Mouse (Mus musculus): ENCODE measurements around the gene Tada3. TPM values are rescaled to one million over a fixed set of nuclear protein-coding genes. Genes with fewer than 3 reads are reported as not detected.

Gene Tada3
- total and polyA plus RNA-seq, 2 experiments from 2014 or later: 26.2 to 61.8 TPM

GRCm38 (mm10) chr6:113392015-113392386 lies 14.3 kb upstream of the Tada3 start:
- Histone ChIP-seq H3K4me2 (ENCODE audit: low read depth, low read length) (peak overlapping the region; percentile 70), H3K4me1 (ENCODE audit: insufficient read depth, low read length) (no peaks in the 10 kb centered on the region), H3K27ac (peak overlapping the region; percentile 73), H3K9me3 (ENCODE audit: low read length) (0 out of 2 replicates have a peak, but pooled peaks cover 2% of the 10 kb centered on the region), H3K4me3 (ENCODE audit: low read length) (peak overlapping the region; percentile 38), H3K9ac (replicated peaks; ENCODE audit: low read length) (peak overlapping the region; percentile 56), H3K36me3 (ENCODE audit: insufficient read depth, low read length) (peaks cover 21% of the 10 kb centered on the region), H3K27me3 (ENCODE audit: insufficient read depth, low read length) (no peaks in the 10 kb centered on the region)
- no peak for TF ChIP-seq CTCF (IDR thresholded peaks at IDR 0.05; ENCODE audit: low read depth)
- ATAC-seq: peak; percentile 42; the same call in 1 of the 2 replicates
- 23% methylated on average over 10 of the region's 10 CpGs for WGBS
- DNase-seq (ENCODE audit: low spot score): no peak

- H3K9ac ChIP-seq (replicated peaks; ENCODE audit: low read length): no peak overlapping the region
- peaks cover 27% of the 10 kb centered on the region for H3K36me3 ChIP-seq (ENCODE audit: insufficient read depth, low read length)
- no peak for TF ChIP-seq CTCF (IDR thresholded peaks at IDR 0.05; ENCODE audit: low read depth)
- no peaks in the 10 kb centered on the region for H3K27me3 ChIP-seq (ENCODE audit: insufficient read depth, low read length)
- 0 out of 2 replicates have a peak, but pooled peaks cover 2% of the 10 kb centered on the region for H3K9me3 ChIP-seq (ENCODE audit: low read length)
- H3K4me3 ChIP-seq (ENCODE audit: low read length): no peak overlapping the region
- WGBS: 74% methylated on average over 3 of the region's 3 CpGs
- no peaks in the 10 kb centered on the region for H3K4me1 ChIP-seq (ENCODE audit: insufficient read depth, low read length)
- ATAC-seq: no peak
- H3K27ac ChIP-seq: no peak overlapping the region
- DNase-seq (ENCODE audit: low spot score): peak; percentile 26
- H3K4me2 ChIP-seq (ENCODE audit: low read depth, low read length): no peak overlapping the region
These were observed 13.0 kb upstream of the Tada3 start for GRCm38 (mm10) chr6:113390715-113391114.

DNA sequence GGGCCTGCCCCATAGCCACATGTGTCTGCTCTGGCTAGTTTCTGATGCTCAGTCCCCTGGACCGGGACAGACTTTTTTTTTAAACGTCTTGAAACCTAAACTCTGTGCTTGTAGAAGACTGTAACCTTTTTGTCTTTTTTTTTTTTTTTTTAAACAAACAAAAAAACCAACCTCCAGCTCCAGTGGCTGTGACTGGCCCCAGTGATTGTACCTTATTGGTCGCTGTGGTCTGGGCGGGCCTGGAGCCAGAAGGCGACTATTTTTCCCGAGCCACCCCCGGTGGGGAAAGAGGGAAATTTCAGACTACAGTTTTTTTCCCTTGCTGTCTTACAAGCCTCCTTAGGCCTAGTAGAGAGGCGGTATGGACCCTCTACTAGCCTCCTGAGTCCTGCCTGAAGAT lies 11.3 kb upstream of the Tada3 start, which contains the start of gene Ttll3:
TSS of gene Ttll3 (plus strand) at position 301 of the 400 bp plus-strand sequence.
- no peak within 1 kb of the TSS for H3K27ac ChIP-seq
- H3K4me2 ChIP-seq (ENCODE audit: low read depth, low read length): no peak within 1 kb of the TSS
- no peak for DNase-seq (ENCODE audit: low spot score)
- no peaks in the 10 kb centered on the region for H3K9me3 ChIP-seq (ENCODE audit: low read length)
- ATAC-seq: no peak
- TF ChIP-seq CTCF (IDR thresholded peaks at IDR 0.05; ENCODE audit: low read depth): no peak
- H3K36me3 ChIP-seq (ENCODE audit: insufficient read depth, low read length): peaks cover 41% of the 10 kb centered on the region
- no peak within 1 kb of the TSS for H3K4me3 ChIP-seq (ENCODE audit: low read length)
- H3K9ac ChIP-seq (replicated peaks; ENCODE audit: low read length): no peak within 1 kb of the TSS
- H3K27me3 ChIP-seq (ENCODE audit: insufficient read depth, low read length): no peaks in the 10 kb centered on the region
- WGBS: 72% methylated on average over 8 of the region's 8 CpGs
- no peaks in the 10 kb centered on the region for H3K4me1 ChIP-seq (ENCODE audit: insufficient read depth, low read length)

DNA sequence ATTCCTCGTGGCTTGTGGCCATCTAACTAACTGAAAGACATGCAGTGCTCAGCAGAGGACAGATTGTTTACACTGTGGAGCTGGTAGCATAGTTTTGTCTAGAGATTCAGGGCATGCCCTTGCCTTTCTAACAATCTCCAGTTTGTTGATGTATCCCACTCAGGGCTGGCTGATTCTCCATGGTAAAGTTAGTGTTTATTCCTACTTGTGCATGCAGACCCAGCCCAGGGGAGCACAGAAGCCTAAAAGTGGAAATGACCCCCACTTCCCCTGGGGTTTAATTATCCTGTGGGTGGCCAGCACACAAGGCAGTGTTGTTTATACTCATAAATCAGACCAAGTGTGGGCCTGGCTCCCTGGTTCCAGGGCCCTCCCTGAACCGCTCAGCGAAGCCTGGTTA lies 8.3 kb upstream of the Tada3 start:
- Histone ChIP-seq H3K36me3 (ENCODE audit: insufficient read depth, low read length) (peaks cover 61% of the 10 kb centered on the region), H3K27me3 (ENCODE audit: insufficient read depth, low read length) (no peaks in the 10 kb centered on the region), H3K4me3 (ENCODE audit: low read length) (no peak overlapping the region), H3K9ac (replicated peaks; ENCODE audit: low read length) (no peak overlapping the region), H3K4me2 (ENCODE audit: low read depth, low read length) (no peak overlapping the region), H3K9me3 (ENCODE audit: low read length) (no peaks in the 10 kb centered on the region), H3K27ac (peak overlapping the region; percentile 48), H3K4me1 (ENCODE audit: insufficient read depth, low read length) (no peaks in the 10 kb centered on the region)
- no peak for TF ChIP-seq CTCF (IDR thresholded peaks at IDR 0.05; ENCODE audit: low read depth)
- peak; percentile 36 for ATAC-seq
- peak; percentile 54 for DNase-seq (ENCODE audit: low spot score)
- WGBS: 65% methylated on average over 3 of the region's 3 CpGs

DNA sequence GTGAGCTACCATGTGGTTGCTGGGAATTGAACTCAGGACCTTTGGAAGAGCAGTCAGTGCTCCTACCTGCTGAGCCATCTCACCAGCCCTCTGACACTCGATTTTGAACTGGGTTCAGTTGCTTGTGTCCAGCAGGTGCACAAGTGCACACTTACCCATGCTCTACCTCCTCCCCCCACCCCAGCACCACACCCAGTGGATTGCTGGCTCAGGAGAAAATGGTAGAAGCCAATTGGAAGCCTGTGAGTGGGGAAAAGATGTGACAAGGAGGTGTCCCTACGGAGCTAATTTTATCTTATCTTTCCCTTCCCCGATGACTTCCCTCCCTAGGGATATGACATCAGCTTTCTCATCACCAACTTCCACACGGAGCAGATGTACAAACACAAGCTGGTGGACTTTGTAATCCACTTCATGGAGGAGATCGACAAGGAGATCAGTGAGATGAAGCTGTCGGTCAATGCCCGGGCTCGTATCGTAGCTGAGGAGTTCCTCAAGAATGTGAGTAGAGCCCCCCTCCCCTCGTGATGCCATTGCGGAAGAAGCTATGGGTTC lies 7.6 kb upstream of the Tada3 start:
- peak overlapping the region; percentile 48; the same call in 1 of the 2 replicates for H3K27ac ChIP-seq
- ATAC-seq (no peak), DNase-seq (ENCODE audit: low spot score) (no peak)
- H3K27me3 ChIP-seq (ENCODE audit: insufficient read depth, low read length): no peaks in the 10 kb centered on the region
- H3K4me1 ChIP-seq (ENCODE audit: insufficient read depth, low read length): no peaks in the 10 kb centered on the region
- 70% methylated on average over 11 of the region's 11 CpGs for WGBS
- no peak overlapping the region for H3K9ac ChIP-seq (replicated peaks; ENCODE audit: low read length)
- H3K4me2 ChIP-seq (ENCODE audit: low read depth, low read length): no peak overlapping the region
- TF ChIP-seq CTCF (IDR thresholded peaks at IDR 0.05; ENCODE audit: low read depth): no peak
- no peak overlapping the region for H3K4me3 ChIP-seq (ENCODE audit: low read length)
- H3K36me3 ChIP-seq (ENCODE audit: insufficient read depth, low read length): peaks cover 63% of the 10 kb centered on the region
- no peaks in the 10 kb centered on the region for H3K9me3 ChIP-seq (ENCODE audit: low read length)

GRCm38 (mm10) chr6:113384351-113384927 lies 6.8 kb upstream of the Tada3 start:
- WGBS: 61% methylated on average over 8 of the region's 8 CpGs
- 0 out of 2 replicates have a peak, but pooled peaks have one; percentile 12 for TF ChIP-seq CTCF (IDR thresholded peaks at IDR 0.05; ENCODE audit: low read depth)
- Histone ChIP-seq H3K9ac (replicated peaks; ENCODE audit: low read length) (no peak overlapping the region), H3K4me1 (ENCODE audit: insufficient read depth, low read length) (no peaks in the 10 kb centered on the region), H3K9me3 (ENCODE audit: low read length) (no peaks in the 10 kb centered on the region), H3K27ac (peak overlapping the region; percentile 68), H3K4me3 (ENCODE audit: low read length) (no peak overlapping the region), H3K4me2 (ENCODE audit: low read depth, low read length) (no peak overlapping the region), H3K27me3 (ENCODE audit: insufficient read depth, low read length) (no peaks in the 10 kb centered on the region), H3K36me3 (ENCODE audit: insufficient read depth, low read length) (peaks cover 58% of the 10 kb centered on the region)
- peak; percentile 85 for ATAC-seq
- DNase-seq (ENCODE audit: low spot score): peak; percentile 78

- DNase-seq (ENCODE audit: low spot score): no peak
- Histone ChIP-seq H3K36me3 (ENCODE audit: insufficient read depth, low read length) (peaks cover 41% of the 10 kb centered on the region), H3K27ac (no peak overlapping the region), H3K4me3 (ENCODE audit: low read length) (no peak overlapping the region), H3K9ac (replicated peaks; ENCODE audit: low read length) (no peak overlapping the region), H3K27me3 (ENCODE audit: insufficient read depth, low read length) (no peaks in the 10 kb centered on the region), H3K4me2 (ENCODE audit: low read depth, low read length) (no peak overlapping the region), H3K9me3 (ENCODE audit: low read length) (no peaks in the 10 kb centered on the region), H3K4me1 (ENCODE audit: insufficient read depth, low read length) (peaks cover 13% of the 10 kb centered on the region; the same call in 1 of the 2 replicates)
- TF ChIP-seq CTCF (IDR thresholded peaks at IDR 0.05; ENCODE audit: low read depth): no peak
- ATAC-seq: no peak
- 91% methylated on average over 11 of the region's 11 CpGs for WGBS
These were observed 2.8 kb upstream of the Tada3 start for GRCm38 (mm10) chr6:113380480-113380879.

All from hindbrain, postnatal 0 days (tissue).